Mouse (Mus musculus) neutrophil, adult 83 days (primary cell): Measurements from ENCODE around the gene Gm7861. TPM values are rescaled to one million over a fixed set of nuclear protein-coding genes. Genes with fewer than 3 reads are reported as not detected.

Experiments used
- total RNA-seq, 2 experiments: library from RNA; stranded (reverse); gene quantifications; one replicate each; pipeline ENCODE4 v1.2.4; 2023

The Gm7861 gene
- total RNA-seq: not detected

GRCm38 (mm10) chr8:21594408-21594807, at the start of gene Gm7861:
TSS of gene Gm7861 (minus strand) at chr8:21594508.

GRCm38 (mm10) chr8:21617883-21618282, 23.6 kb upstream of the Gm7861 start, which contains the start of gene Defa26:
TSS of gene Defa26 (plus strand) at chr8:21618183.

GRCm38 (mm10) chr8:21582706-21583105, 11.6 kb downstream of the Gm7861 start, which contains the start of gene Defa28:
TSS of gene Defa28 (plus strand) at chr8:21583006.

DNA sequence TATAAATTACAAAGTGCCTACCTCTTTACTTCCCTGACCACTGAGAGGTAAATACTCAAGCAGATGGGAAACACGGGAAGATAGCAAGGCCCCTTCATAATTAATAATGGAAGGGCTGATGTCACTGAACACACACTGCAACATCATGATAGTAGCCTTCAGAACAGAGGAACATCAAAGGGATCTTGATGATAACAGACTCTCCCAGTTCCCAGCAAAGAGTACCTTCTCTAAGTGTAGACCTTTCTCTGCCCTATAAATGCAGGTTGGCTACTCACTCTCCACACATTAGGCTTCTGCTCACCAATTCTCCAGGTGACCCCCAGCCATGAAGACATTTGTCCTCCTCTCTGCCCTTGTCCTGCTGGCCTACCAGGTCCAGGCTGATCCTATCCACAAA, 29.2 kb downstream of the Gm7861 start, which contains the start of gene Defa37:
Gene Defa37, plus strand, starts transcription at position 301 of the 400 bp plus-strand sequence.

Other genes starting within 250 kb of the Gm7861 start
- not detected for gene Defa2, start 216.0 kb downstream of the Gm7861 start, total RNA-seq
- gene Defa33, start 202.7 kb downstream of the Gm7861 start, total RNA-seq: not detected
- not detected for gene Defa36, start 167.1 kb downstream of the Gm7861 start, total RNA-seq
- gene Gm7849, start 137.9 kb downstream of the Gm7861 start, total RNA-seq: not detected
- not detected for gene Defa20, start 85.2 kb downstream of the Gm7861 start, total RNA-seq
- gene Defa32, start 65.5 kb downstream of the Gm7861 start, total RNA-seq: not detected
- not detected for gene Defa37, start 29.1 kb downstream of the Gm7861 start, total RNA-seq
- gene Defa28, start 11.5 kb downstream of the Gm7861 start, total RNA-seq: not detected
- gene Defa26, start 23.7 kb upstream of the Gm7861 start, total RNA-seq: not detected
- gene Defa17, start 61.3 kb upstream of the Gm7861 start, total RNA-seq: not detected
- not detected for gene Defa34, start 71.3 kb upstream of the Gm7861 start, total RNA-seq
- gene AY761184, start 109.1 kb upstream of the Gm7861 start, total RNA-seq: not detected
- not detected for gene Defa24, start 140.0 kb upstream of the Gm7861 start, total RNA-seq
- gene Defb50, start 229.0 kb upstream of the Gm7861 start, total RNA-seq: not detected
- not detected for gene Defb2, start 245.4 kb upstream of the Gm7861 start, total RNA-seq